Mouse (Mus musculus) megakaryocyte, embryonic 14.5 days (primary cell): ENCODE data around the gene Grap2. TPM values are rescaled to one million over a fixed set of nuclear protein-coding genes. Genes with fewer than 3 reads are reported as not detected.

Experiments used
- H3K27me3 ChIP-seq: replicated peaks from 2 replicates; pipeline ENCODE3; 2012; ENCODE audit warnings: inconsistent platforms
- H3K36me3 ChIP-seq: replicated peaks from 2 replicates; pipeline ENCODE3; 2012; ENCODE audit warnings: low read length, inconsistent platforms, mixed read lengths
- H3K4me1 ChIP-seq: 2 replicates; pipeline ENCODE4 v1.6.1; 2012; ENCODE audit warnings: inconsistent platforms
- H3K4me3 ChIP-seq: replicated peaks from 2 replicates; pipeline ENCODE3; 2012; ENCODE audit warnings: moderate library complexity, mild to moderate bottlenecking, inconsistent platforms
- H3K9me3 ChIP-seq: 2 replicates; pipeline ENCODE4 v1.6.1; 2012; ENCODE audit warnings: inconsistent platforms
- FLI1 ChIP-seq: IDR thresholded peaks from 2 replicates; pipeline ENCODE4 v1.6.1; 2012; ENCODE audit warnings: low read length, inconsistent platforms, mixed read lengths
- GATA1 ChIP-seq: IDR thresholded peaks from 3 replicates; pipeline ENCODE4 v1.6.1; 2012; ENCODE audit warnings: mixed read lengths, low read length, inconsistent platforms, borderline replicate concordance
- polyA plus RNA-seq: library from polyadenylated mRNA; stranded (reverse); fragments of >175 nt; gene quantifications from 2 replicates; pipeline ENCODE4 v1.2.3, GENCODE M21; 2012; ENCODE audit warnings: low replicate concordance; ENCODE audit not compliant: insufficient read depth

Gene Grap2
- polyA plus RNA-seq, 1 experiment, result 136 TPM

DNA sequence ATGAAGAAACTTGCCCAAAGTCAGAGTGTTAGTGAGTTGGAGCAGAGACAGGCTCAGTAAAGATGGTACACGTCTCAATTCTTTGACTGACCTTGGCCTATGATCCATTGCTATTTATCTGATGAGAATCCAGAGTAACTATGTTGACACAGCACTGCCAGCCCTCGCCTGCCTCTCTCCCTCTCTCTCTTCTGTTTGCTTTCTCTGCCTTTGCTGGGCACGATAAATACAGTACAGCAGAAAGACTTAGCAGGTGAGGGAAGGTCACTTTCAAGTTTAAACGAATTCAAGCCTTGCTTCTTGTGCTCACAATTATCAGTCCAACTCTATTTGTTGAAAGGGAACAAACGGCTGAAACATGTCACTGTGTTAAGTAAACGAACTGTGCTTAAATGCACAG lies 27.0 kb upstream of the Grap2 start:
- no peak overlapping the region for H3K4me3 ChIP-seq
- TF ChIP-seq FLI1 (no peak), GATA1 (no peak)

DNA sequence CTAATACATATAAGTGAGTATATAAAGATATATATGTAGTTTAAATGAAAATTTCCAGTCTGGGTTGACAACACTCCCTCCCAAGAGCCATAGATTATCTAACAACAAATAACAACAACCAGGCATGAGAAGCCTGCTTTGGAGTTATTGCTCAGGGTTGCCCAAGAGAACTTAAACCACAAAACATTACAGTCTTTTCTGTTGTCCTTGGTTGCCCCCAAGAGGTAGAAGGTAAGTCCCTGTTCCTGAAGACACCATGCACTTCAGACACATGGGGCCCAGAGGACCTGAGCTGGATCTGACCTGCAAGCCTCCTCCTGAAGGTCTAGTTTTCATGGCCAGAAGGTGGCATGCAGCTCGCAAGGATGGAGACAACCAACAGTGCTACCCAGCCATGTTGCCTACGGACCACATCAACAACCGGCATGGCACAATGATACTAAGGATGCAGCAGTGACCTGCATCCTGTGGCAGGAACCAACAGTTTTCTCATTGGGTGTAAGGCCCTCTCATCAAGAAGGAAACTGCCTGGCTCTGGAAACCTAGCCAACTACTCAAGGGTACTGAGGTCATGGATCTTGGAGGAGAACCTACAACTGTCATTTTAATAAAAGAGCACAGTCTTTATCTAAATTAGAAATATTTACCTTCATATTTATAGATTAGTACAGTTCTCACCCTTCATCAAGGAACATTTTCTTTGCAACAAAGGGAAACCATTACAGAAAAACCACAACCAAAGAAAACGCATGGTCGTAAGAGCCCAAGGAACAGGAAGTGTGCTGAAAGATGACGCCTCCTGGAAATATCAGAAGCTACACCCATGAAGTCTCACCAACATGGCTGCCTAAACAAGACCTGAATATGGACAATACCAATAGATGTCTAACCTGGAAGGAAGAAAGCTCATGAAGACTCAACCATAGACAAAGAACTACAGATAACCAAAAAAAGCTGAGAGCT lies 17.3 kb upstream of the Grap2 start:
- TF ChIP-seq GATA1 (no peak), FLI1 (no peak)
- Histone ChIP-seq H3K27me3 (peaks cover 11% of the 10 kb centered on the region), H3K9me3 (0 out of 2 replicates have a peak, but pooled peaks cover 2% of the 10 kb centered on the region), H3K36me3 (no peaks in the 10 kb centered on the region), H3K4me1 (peaks cover 18% of the 10 kb centered on the region), H3K4me3 (no peak overlapping the region)

More for the DNA sequence above, 27.0 kb upstream of the Grap2 start:
- H3K27me3 ChIP-seq, result peaks cover 19% of the 10 kb centered on the region
- H3K9me3 ChIP-seq, result 0 out of 2 replicates have a peak, but pooled peaks cover 2% of the 10 kb centered on the region
- peaks cover 8% of the 10 kb centered on the region; the same call in 1 of the 2 replicates for H3K4me1 ChIP-seq
- no peaks in the 10 kb centered on the region for H3K36me3 ChIP-seq

DNA sequence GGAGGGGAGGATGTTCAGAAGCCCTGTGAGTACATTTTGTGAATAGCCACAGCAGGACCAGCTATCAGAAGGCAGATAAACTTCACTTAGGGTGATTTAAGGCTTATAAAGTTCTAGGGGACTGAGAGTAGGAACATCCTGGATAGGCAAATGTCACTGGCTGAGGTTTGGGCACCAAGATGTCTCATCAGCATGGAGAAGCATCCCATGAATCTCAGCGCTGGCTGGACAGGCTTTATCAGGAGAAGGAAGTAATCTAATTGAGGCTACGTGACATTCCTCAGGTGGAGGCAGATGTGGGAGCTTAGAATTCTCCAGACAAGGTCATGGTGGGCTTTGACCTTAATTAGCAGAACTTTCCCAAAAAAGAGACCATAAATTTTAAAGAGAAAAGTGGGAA lies 16.4 kb upstream of the Grap2 start:
- Histone ChIP-seq H3K9me3 (no peaks in the 10 kb centered on the region), H3K27me3 (peaks cover 13% of the 10 kb centered on the region), H3K4me3 (no peak overlapping the region), H3K36me3 (no peaks in the 10 kb centered on the region), H3K4me1 (peaks cover 26% of the 10 kb centered on the region)
- TF ChIP-seq FLI1 (no peak), GATA1 (no peak)

DNA sequence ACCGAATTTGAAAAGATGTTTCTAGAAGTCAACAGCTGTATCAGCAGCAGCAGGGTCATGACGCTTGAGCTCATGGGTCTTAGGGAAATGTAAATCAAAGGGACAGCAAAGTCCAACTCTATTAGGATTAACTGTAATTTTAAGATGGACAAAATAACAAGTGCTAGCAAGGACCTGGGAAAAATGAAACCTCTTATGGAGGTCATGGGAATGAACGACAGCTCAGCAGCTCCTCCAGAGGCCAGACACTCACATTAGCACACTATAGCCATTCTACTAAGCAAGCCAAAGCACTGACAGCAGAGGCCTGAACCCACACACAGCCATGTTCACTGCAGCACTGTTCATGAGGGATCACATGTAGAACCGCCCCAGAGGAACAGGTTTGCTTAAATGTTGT lies 14.6 kb upstream of the Grap2 start:
- no peak overlapping the region for H3K4me3 ChIP-seq
- H3K27me3 ChIP-seq, result peaks cover 13% of the 10 kb centered on the region
- peaks cover 34% of the 10 kb centered on the region for H3K4me1 ChIP-seq
- no peaks in the 10 kb centered on the region for H3K9me3 ChIP-seq
- TF ChIP-seq GATA1, result no peak
- no peak for TF ChIP-seq FLI1
- no peaks in the 10 kb centered on the region for H3K36me3 ChIP-seq

DNA sequence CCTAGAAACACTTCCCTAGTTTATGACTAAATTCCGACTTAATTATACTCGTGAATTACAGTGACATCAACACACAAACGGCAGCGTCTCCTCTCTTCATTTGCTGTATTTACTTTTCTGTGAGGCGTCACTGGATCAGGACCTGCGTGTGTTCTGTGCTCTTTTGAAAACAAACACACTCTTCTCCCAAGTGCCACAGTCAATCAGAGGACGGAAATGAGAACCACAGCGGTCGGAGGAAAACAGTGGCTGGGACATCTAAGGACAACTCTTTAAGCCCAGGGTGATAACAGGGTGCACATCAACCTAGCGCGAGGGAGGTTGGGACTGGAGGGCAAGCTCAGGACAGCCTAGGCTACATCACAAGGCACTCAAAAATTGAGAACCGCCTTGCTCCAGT lies 12.9 kb upstream of the Grap2 start:
- TF ChIP-seq FLI1 (no peak), GATA1 (no peak)
- Histone ChIP-seq H3K4me3 (no peak overlapping the region), H3K36me3 (no peaks in the 10 kb centered on the region), H3K27me3 (peaks cover 13% of the 10 kb centered on the region), H3K4me1 (peaks cover 34% of the 10 kb centered on the region), H3K9me3 (no peaks in the 10 kb centered on the region)

DNA sequence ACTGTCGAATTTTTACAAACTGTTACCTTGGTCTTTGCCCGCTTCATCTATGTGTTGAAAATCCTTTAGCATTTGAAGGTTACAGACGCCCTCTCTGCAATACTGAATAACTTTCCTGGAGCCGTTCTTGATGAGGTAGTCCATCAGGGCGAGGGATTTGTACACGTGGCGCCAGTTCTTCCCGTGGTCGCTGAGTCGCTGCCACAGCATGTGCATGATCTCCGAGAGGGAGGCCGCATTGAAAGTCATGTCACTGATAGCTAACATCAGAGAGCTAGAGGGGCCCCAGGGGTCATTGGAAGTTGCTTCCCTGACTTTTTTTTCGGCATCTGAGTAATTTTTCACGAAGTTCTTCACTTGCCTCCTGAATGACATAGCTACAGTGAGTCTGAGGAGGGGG lies 12.4 kb upstream of the Grap2 start:
- no peaks in the 10 kb centered on the region for H3K36me3 ChIP-seq
- no peak for TF ChIP-seq GATA1
- no peak for TF ChIP-seq FLI1

DNA sequence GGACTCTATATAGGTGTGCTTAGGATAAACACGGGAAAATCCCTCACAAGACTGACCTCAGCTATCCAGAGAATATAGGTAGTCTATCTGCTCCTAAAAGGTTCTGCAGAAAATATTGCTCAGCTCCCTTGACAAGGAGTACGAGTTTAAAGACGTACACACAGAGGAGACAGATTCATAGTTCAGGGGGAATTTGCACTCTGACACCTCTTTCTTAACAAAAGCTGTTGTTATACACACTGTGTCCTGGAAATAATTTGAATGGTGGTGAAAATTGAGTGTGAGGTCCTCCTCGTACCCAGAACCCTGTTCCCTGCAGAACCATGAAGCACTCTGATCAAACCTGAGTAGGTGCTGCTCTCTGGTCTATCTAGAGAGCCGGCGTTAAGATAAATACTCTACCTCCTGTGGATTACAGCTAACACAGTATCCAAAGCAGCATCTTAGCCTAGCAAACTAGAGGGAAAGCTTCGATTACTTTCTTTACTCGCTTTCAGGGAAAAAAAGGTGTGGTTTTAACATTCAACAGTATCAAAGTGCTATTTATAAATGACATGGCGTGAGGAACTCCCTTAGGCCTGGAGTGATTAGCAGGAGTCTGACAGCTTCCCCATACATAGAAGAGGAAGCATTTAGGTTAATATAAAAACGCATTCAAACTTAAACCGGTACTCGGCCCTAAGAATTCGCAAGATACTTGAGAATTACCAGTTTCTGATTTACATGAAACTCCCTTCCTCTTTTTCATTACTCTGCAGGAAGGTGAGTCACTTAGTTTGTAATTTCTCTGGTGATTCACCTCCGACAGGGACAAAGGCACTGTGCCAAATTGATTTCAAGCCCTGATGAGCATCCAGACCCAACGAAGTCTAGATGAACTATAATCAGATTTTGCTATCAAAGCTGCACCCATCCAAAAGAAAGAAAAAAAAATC lies 11.5 kb upstream of the Grap2 start:
- TF ChIP-seq FLI1, result no peak
- TF ChIP-seq GATA1, result no peak
- Histone ChIP-seq H3K4me3 (no peak overlapping the region), H3K9me3 (no peaks in the 10 kb centered on the region), H3K4me1 (peaks cover 24% of the 10 kb centered on the region), H3K27me3 (peaks cover 18% of the 10 kb centered on the region), H3K36me3 (no peaks in the 10 kb centered on the region)

More for the DNA sequence above, 12.4 kb upstream of the Grap2 start:
- Histone ChIP-seq H3K4me3 (peak overlapping the region; percentile 59), H3K27me3 (peaks cover 13% of the 10 kb centered on the region), H3K4me1 (peaks cover 33% of the 10 kb centered on the region), H3K9me3 (no peaks in the 10 kb centered on the region)

DNA sequence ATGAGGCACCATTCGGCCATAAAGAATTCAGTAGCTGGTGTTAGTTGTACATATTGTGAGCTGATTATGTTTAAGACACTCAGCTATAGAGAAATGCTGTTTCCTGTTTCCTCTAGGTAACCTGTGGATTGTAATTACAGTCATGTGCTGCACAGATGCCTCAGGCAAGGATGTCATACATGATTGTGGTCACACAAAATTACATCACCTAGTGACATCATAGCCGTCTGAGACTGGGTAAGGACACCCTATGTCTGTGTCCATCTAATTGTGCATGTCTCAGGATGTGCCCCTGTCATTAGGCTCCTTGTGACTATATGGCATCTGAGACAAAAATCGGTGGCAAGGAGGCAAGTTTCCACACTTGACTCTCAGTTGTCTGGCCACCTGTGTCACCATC lies 9.9 kb upstream of the Grap2 start:
- Histone ChIP-seq H3K36me3 (no peaks in the 10 kb centered on the region), H3K4me1 (peaks cover 26% of the 10 kb centered on the region), H3K27me3 (peaks cover 26% of the 10 kb centered on the region), H3K9me3 (no peaks in the 10 kb centered on the region), H3K4me3 (peak overlapping the region; percentile 23)
- TF ChIP-seq FLI1 (no peak), GATA1 (no peak)

DNA sequence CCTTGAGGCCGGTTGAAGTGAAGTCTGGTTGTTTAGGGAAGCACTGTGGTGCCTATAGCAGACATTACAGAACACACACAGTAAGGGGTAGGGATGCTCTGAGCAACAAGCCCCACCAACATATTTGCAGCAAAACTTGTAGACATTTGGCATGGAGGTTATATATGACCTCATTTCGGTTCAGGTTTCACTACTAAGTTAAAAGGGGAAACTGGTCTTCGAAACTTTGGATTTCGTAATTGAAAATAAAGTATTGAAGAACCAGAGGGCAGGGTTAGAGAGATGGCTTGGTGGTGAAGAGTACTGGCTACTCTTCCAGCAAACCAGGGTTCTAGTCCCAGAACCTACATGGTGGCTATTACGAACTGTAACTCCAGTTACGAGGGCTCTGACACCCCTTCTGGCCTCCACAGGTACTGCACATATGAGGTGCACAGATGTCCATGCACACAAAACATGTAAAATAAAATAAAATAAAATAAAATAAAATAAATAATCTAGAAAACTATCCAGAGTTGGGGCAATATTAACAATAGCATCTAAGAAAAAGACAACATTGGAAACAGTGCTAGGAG lies 8.7 kb upstream of the Grap2 start:
- TF ChIP-seq FLI1 (no peak), GATA1 (no peak)
- peaks cover 26% of the 10 kb centered on the region for H3K4me1 ChIP-seq
- H3K27me3 ChIP-seq, result peaks cover 36% of the 10 kb centered on the region
- H3K9me3 ChIP-seq, result no peaks in the 10 kb centered on the region
- H3K36me3 ChIP-seq, result no peaks in the 10 kb centered on the region
- no peak overlapping the region for H3K4me3 ChIP-seq

DNA sequence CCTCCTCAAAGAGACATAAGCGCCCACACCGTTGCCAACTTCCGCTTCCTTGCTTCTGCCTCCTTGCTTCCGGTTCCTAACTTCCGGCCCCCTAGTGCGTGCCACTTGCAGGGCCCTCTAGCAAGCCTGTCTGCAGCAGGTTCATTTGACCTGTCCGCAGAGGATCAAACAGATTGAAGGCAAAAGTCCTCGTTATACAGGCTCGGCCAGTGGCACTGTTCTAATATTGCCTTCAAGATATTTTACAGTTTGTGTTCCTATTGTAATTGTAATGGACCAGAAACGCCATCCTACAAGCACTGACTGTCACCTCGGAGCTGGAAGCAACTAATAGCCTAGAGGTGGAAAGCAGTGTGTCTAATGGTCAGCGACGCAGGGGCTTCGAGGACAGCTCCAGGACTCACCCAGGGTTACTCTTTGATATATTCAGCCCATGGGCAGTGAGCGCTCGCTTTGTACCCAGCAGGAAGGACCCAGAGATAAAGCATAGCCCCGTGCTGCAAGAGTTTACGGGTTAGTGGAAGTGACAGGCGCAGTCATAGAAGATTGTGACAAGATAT lies 7.2 kb upstream of the Grap2 start, which contains the start of gene Enthd1:
Enthd1 (minus strand) TSS at position 51 of the 560 bp plus-strand sequence.
- Histone ChIP-seq H3K36me3 (no peaks in the 10 kb centered on the region), H3K27me3 (peaks cover 43% of the 10 kb centered on the region), H3K9me3 (no peaks in the 10 kb centered on the region), H3K4me3 (no peak within 1 kb of the TSS), H3K4me1 (peaks cover 18% of the 10 kb centered on the region)
- TF ChIP-seq FLI1 (no peak), GATA1 (no peak)
